Mouse (Mus musculus) G1E (cell line): ENCODE data around the gene Hmx1.

Experiments used
- CTCF ChIP-seq: IDR thresholded peaks from 2 replicates; pipeline ENCODE4 v1.5.1; 2012; ENCODE audit warnings: low read depth, low read length, inconsistent platforms, mixed read lengths
- GATA1 ChIP-seq: IDR thresholded peaks from 2 replicates; pipeline ENCODE4 v1.6.1; 2012; ENCODE audit warnings: borderline replicate concordance, low read length, inconsistent platforms, mixed read lengths
- POLR2AphosphoS5 ChIP-seq: IDR thresholded peaks from 2 replicates; pipeline ENCODE4 v1.6.1; 2012; ENCODE audit warnings: low read depth, low read length, inconsistent platforms; ENCODE audit not compliant: insufficient replicate concordance

DNA sequence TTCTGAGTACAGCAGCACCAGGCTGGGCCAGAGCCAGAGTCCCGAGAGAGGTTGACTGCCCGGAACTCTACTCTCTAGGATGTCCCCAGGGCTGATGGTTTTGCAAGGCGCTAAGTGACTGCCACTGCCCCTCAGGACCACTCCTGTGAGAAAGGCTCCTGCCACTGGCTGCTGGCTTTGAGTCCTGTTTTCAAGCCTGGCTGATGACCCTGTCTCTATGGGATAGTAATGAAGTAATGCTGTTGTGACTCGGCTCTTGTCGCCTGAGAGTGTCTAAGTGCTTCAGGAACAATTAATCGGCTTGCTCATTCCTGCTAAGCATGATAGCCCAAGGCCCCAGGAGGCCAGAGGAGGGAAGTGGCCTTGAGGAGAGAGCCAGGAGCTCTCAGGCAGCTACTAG lies 45.8 kb downstream of the Hmx1 start:
- TF ChIP-seq CTCF (no peak), POLR2AphosphoS5 (no peak), GATA1 (no peak)
